Mouse (Mus musculus): ENCODE data around the gene Fat3.

The Fat3 gene

GRCm38 (mm10) chr9:16501186-16501711 is at the start of gene Fat3:
TSS of gene Fat3 (minus strand) at chr9:16501285.
- in situ Hi-C loops (cut with MboI, MseI) = no loop called here

- in situ Hi-C loops (cut with MboI, MseI) = no loop called here
Observed at GRCm38 (mm10) chr9:16532884-16533283, 31.8 kb upstream of the Fat3 start.

- in situ Hi-C loops (cut with MboI, MseI) = no loop called here
Observed at GRCm38 (mm10) chr9:16517543-16517942, 16.5 kb upstream of the Fat3 start.

- in situ Hi-C loops (cut with MboI, MseI) = no loop called here
Observed at GRCm38 (mm10) chr9:16512005-16512404, 10.9 kb upstream of the Fat3 start.

GRCm38 (mm10) chr9:16503776-16504175 is 2.7 kb upstream of the Fat3 start:
- in situ Hi-C loops (cut with MboI, MseI) = no loop called here

GRCm38 (mm10) chr9:16502673-16503343 is 1.7 kb upstream of the Fat3 start:
- in situ Hi-C loops (cut with MboI, MseI) = no loop called here

- in situ Hi-C loops (cut with MboI, MseI) = no loop called here
Observed at GRCm38 (mm10) chr9:16501990-16502672, 1.0 kb upstream of the Fat3 start.

GRCm38 (mm10) chr9:16500382-16501185 is 501 bp downstream of the Fat3 start:
- in situ Hi-C loops (cut with MboI, MseI) = no loop called here

GRCm38 (mm10) chr9:16499621-16500381 is 1.3 kb downstream of the Fat3 start:
- in situ Hi-C loops (cut with MboI, MseI) = no loop called here

- in situ Hi-C loops (cut with MboI, MseI) = no loop called here
Observed at GRCm38 (mm10) chr9:16498876-16499275, 2.2 kb downstream of the Fat3 start.

- in situ Hi-C loops (cut with MboI, MseI) = no loop called here
Observed at GRCm38 (mm10) chr9:16497361-16497760, 3.7 kb downstream of the Fat3 start.

- in situ Hi-C loops (cut with MboI, MseI) = no loop called here
Observed at GRCm38 (mm10) chr9:16496331-16496730, 4.8 kb downstream of the Fat3 start.

GRCm38 (mm10) chr9:16489661-16490060 is 11.4 kb downstream of the Fat3 start:
- in situ Hi-C loops (cut with MboI, MseI) = no loop called here

- in situ Hi-C loops (cut with MboI, MseI) = no loop called here
Observed at GRCm38 (mm10) chr9:16487565-16487964, 13.5 kb downstream of the Fat3 start.

- in situ Hi-C loops (cut with MboI, MseI) = no loop called here
Observed at GRCm38 (mm10) chr9:16486229-16486628, 14.9 kb downstream of the Fat3 start.

GRCm38 (mm10) chr9:16485173-16485572 is 15.9 kb downstream of the Fat3 start:
- in situ Hi-C loops (cut with MboI, MseI) = no loop called here

GRCm38 (mm10) chr9:16484765-16485164 is 16.3 kb downstream of the Fat3 start:
- in situ Hi-C loops (cut with MboI, MseI) = loop anchor here (5.0 kb wide), 1 partner anchor 37 kb away; no protein-coding TSS in a partner anchor

GRCm38 (mm10) chr9:16461491-16461890 is 39.6 kb downstream of the Fat3 start:
- in situ Hi-C loops (cut with MboI, MseI) = loop anchor here (10.0 kb wide), 1 partner anchor 187 kb away; no protein-coding TSS in a partner anchor

- in situ Hi-C loops (cut with MboI, MseI) = loop anchor here (10.0 kb wide), 1 partner anchor 186 kb away; no protein-coding TSS in a partner anchor
Observed at GRCm38 (mm10) chr9:16460591-16460990, 40.5 kb downstream of the Fat3 start.

- in situ Hi-C loops (cut with MboI, MseI) = no loop called here
Observed at GRCm38 (mm10) chr9:16441930-16442329, 59.2 kb downstream of the Fat3 start.

- in situ Hi-C loops (cut with MboI, MseI) = no loop called here
Observed at GRCm38 (mm10) chr9:16440638-16441037, 60.4 kb downstream of the Fat3 start.

All from regulatory T cell (primary cell).